Mouse (Mus musculus): ENCODE measurements around the gene Pgam1. TPM values are rescaled to one million over a fixed set of nuclear protein-coding genes. Genes with fewer than 3 reads are reported as not detected.
"Not testable (repeated sequence)": the region's sequence is repeated elsewhere in the genome, so short reads cannot be mapped to it uniquely, and the experiment has no call there.

Pgam1 gene
- 619 and 637 TPM in 2 replicates for polyA plus RNA-seq (2015; fragmentation: Nextera tagmentation; extraction: Ambion mirVana)

DNA sequence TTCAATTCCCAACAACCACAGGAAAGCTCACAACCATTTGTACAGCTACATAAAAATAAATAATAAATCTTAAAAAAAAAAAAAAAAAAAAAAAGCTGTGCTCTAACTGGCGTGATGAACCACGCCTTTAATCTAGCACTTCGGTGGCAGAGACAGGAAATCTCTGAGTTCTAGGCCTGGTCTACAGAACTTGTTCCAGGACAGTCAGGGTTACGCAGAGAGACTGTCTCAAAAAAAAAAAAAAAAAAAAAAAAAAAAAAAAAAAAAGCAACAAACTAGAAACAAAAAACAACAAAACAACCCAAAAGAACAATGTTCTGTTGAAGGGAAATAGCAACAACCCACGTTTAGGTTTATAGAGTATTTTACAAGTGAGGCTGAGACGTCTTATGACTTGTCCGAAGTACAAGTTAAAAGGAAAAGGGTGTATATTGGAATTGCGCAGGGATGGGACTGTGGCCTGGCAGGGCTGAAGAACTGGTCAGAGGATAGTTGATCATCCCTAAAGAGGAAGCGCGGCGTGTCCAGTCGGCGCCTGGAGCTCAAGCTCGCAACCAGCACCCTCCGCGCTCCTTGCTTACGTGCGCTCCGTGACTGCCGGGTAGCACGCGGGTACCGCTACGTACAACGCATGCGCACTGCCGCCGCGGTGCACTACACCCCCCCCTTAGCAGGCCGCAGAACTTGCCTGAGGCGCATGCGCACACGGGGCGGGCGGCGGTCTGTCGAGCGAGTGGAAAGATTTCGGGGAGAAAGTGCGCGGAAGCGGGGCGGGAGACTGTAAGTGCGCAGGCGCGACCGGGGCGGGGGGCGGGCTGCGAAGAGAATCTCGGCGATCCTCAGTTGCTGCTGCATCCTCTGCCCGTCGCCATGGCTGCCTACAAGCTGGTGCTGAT is at the start of gene Pgam1:
Gene Pgam1, plus strand, starts transcription at position 746 of the 896 bp plus-strand sequence.
- Histone ChIP-seq H3K4me3 (ENCODE audit: low read length) (peak within 1 kb of the TSS; percentile 96), H3K4me2 (ENCODE audit: low read length) (peak within 1 kb of the TSS; percentile 84), H3K9me3 (ENCODE audit: control insufficient read depth, low read length) (no peaks in the 10 kb centered on the region), H3K27me3 (replicated peaks; ENCODE audit: control insufficient read depth, insufficient read depth, low read length) (no peaks in the 10 kb centered on the region), H3K9ac (ENCODE audit: low read depth, low read length) (peak within 1 kb of the TSS; percentile 85), H3K4me1 (ENCODE audit: control insufficient read depth, insufficient read depth, low read depth, low read length) (peaks cover 17% of the 10 kb centered on the region), H3K27ac (ENCODE audit: low read depth, low read length) (peak within 1 kb of the TSS; percentile 92), H3K36me3 (ENCODE audit: control insufficient read depth, insufficient read depth, low read length) (peaks cover 3% of the 10 kb centered on the region; the same call in 1 of the 2 replicates)
- WGBS = 5% methylated on average over 51 of the region's 54 CpGs
- peak; percentile 96 for ATAC-seq

- H3K4me3 ChIP-seq (ENCODE audit: low read length) = no peak overlapping the region
- no peak overlapping the region for H3K4me2 ChIP-seq (ENCODE audit: low read length)
- no peak overlapping the region for H3K27ac ChIP-seq (ENCODE audit: low read depth, low read length)
- peaks cover 55% of the 10 kb centered on the region for H3K36me3 ChIP-seq (ENCODE audit: control insufficient read depth, insufficient read depth, low read length)
- 91% methylated on average over 8 of the region's 8 CpGs for WGBS
- no peak overlapping the region for H3K9ac ChIP-seq (ENCODE audit: low read depth, low read length)
- H3K27me3 ChIP-seq (replicated peaks; ENCODE audit: control insufficient read depth, insufficient read depth, low read length) = no peaks in the 10 kb centered on the region
- H3K9me3 ChIP-seq (ENCODE audit: control insufficient read depth, low read length) = no peaks in the 10 kb centered on the region
- ATAC-seq = no peak
- no peaks in the 10 kb centered on the region for H3K4me1 ChIP-seq (ENCODE audit: control insufficient read depth, insufficient read depth, low read depth, low read length)
Measured at GRCm38 (mm10) chr19:41866707-41867106, 45.0 kb upstream of the Pgam1 start.

- Histone ChIP-seq H3K27ac (ENCODE audit: low read depth, low read length) (no peak overlapping the region), H3K4me2 (ENCODE audit: low read length) (no peak overlapping the region)
Measured at GRCm38 (mm10) chr19:41869296-41869695, 42.4 kb upstream of the Pgam1 start.

DNA sequence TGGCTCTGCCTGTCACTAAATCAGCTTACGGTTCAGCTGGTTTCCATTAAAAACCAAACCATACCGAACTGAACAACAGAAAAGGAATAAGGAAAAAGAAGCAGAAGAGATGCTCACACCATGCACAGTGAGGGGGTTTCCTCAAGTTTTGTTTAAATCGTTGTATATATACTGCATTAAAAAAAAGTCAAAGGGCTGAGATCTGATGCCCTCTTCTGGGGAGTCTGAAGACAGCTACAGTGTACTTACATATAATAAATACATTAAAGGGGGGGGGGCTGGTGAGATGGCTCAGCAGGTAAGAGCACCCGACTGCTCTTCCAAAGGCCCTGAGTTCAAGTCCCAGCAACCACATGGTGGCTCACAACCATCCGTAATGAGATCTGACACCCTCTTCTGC is 41.8 kb upstream of the Pgam1 start:
- not testable (repeated sequence) for H3K4me1 ChIP-seq (ENCODE audit: control insufficient read depth, insufficient read depth, low read depth, low read length); H3K9ac ChIP-seq (ENCODE audit: low read depth, low read length); H3K9me3 ChIP-seq (ENCODE audit: control insufficient read depth, low read length); H3K4me3 ChIP-seq (ENCODE audit: low read length); H3K27me3 ChIP-seq (replicated peaks; ENCODE audit: control insufficient read depth, insufficient read depth, low read length); H3K27ac ChIP-seq (ENCODE audit: low read depth, low read length); H3K4me2 ChIP-seq (ENCODE audit: low read length); ATAC-seq
- peaks cover 56% of the 10 kb centered on the region for H3K36me3 ChIP-seq (ENCODE audit: control insufficient read depth, insufficient read depth, low read length)
- WGBS = 81% methylated on average over 5 of the region's 5 CpGs

More at GRCm38 (mm10) chr19:41869296-41869695, 42.4 kb upstream of the Pgam1 start:
- no peak for ATAC-seq
- no peaks in the 10 kb centered on the region for H3K9me3 ChIP-seq (ENCODE audit: control insufficient read depth, low read length)
- WGBS = 92% methylated on average over 5 of the region's 5 CpGs
- H3K9ac ChIP-seq (ENCODE audit: low read depth, low read length) = no peak overlapping the region
- H3K27me3 ChIP-seq (replicated peaks; ENCODE audit: control insufficient read depth, insufficient read depth, low read length) = no peaks in the 10 kb centered on the region
- no peaks in the 10 kb centered on the region for H3K4me1 ChIP-seq (ENCODE audit: control insufficient read depth, insufficient read depth, low read depth, low read length)
- no peak overlapping the region for H3K4me3 ChIP-seq (ENCODE audit: low read length)
- peaks cover 49% of the 10 kb centered on the region for H3K36me3 ChIP-seq (ENCODE audit: control insufficient read depth, insufficient read depth, low read length)

DNA sequence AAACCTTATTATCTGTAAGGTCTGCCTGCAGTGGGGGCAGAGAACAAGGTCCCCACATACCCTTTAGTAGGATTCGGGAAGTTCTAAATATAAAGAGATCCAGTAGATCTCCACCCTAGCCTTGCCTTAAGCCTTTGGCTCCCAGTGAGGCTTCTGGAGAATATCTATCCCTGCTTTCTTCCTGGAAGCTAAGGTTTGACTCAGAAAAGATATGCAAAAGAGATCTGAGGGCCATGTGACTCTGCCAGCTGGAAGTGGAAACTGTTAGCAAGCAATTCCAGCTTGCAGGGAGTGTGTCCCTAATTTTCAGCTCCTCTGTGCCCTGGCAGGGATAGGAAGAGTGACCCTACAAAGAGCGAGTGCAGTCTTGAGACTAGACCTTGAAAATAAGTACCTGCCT is 39.4 kb upstream of the Pgam1 start:
- Histone ChIP-seq H3K36me3 (ENCODE audit: control insufficient read depth, insufficient read depth, low read length) (peaks cover 55% of the 10 kb centered on the region), H3K4me1 (ENCODE audit: control insufficient read depth, insufficient read depth, low read depth, low read length) (no peaks in the 10 kb centered on the region), H3K27me3 (replicated peaks; ENCODE audit: control insufficient read depth, insufficient read depth, low read length) (no peaks in the 10 kb centered on the region), H3K27ac (ENCODE audit: low read depth, low read length) (no peak overlapping the region), H3K9me3 (ENCODE audit: control insufficient read depth, low read length) (no peaks in the 10 kb centered on the region), H3K9ac (ENCODE audit: low read depth, low read length) (no peak overlapping the region), H3K4me3 (ENCODE audit: low read length) (no peak overlapping the region), H3K4me2 (ENCODE audit: low read length) (no peak overlapping the region)
- WGBS = 95% methylated on average over 2 of the region's 2 CpGs
- ATAC-seq = no peak

GRCm38 (mm10) chr19:41874356-41874755 is 37.4 kb upstream of the Pgam1 start:
- H3K9me3 ChIP-seq (ENCODE audit: control insufficient read depth, low read length) = no peaks in the 10 kb centered on the region
- H3K27me3 ChIP-seq (replicated peaks; ENCODE audit: control insufficient read depth, insufficient read depth, low read length) = no peaks in the 10 kb centered on the region
- no peak overlapping the region for H3K4me2 ChIP-seq (ENCODE audit: low read length)
- no peak overlapping the region for H3K9ac ChIP-seq (ENCODE audit: low read depth, low read length)
- H3K4me3 ChIP-seq (ENCODE audit: low read length) = no peak overlapping the region
- H3K36me3 ChIP-seq (ENCODE audit: control insufficient read depth, insufficient read depth, low read length) = peaks cover 47% of the 10 kb centered on the region
- ATAC-seq = no peak
- 89% methylated on average over 14 of the region's 14 CpGs for WGBS
- no peaks in the 10 kb centered on the region for H3K4me1 ChIP-seq (ENCODE audit: control insufficient read depth, insufficient read depth, low read depth, low read length)
- H3K27ac ChIP-seq (ENCODE audit: low read depth, low read length) = no peak overlapping the region

GRCm38 (mm10) chr19:41881842-41882241 is 29.9 kb upstream of the Pgam1 start:
- peaks cover 41% of the 10 kb centered on the region for H3K36me3 ChIP-seq (ENCODE audit: control insufficient read depth, insufficient read depth, low read length)
- H3K9me3 ChIP-seq (ENCODE audit: control insufficient read depth, low read length) = no peaks in the 10 kb centered on the region
- H3K4me2 ChIP-seq (ENCODE audit: low read length) = no peak overlapping the region
- H3K4me3 ChIP-seq (ENCODE audit: low read length) = no peak overlapping the region
- no peak for ATAC-seq
- H3K27ac ChIP-seq (ENCODE audit: low read depth, low read length) = no peak overlapping the region
- WGBS = 92% methylated on average over 4 of the region's 4 CpGs
- H3K27me3 ChIP-seq (replicated peaks; ENCODE audit: control insufficient read depth, insufficient read depth, low read length) = no peaks in the 10 kb centered on the region
- no peak overlapping the region for H3K9ac ChIP-seq (ENCODE audit: low read depth, low read length)
- no peaks in the 10 kb centered on the region for H3K4me1 ChIP-seq (ENCODE audit: control insufficient read depth, insufficient read depth, low read depth, low read length)

GRCm38 (mm10) chr19:41883882-41884281 is 27.8 kb upstream of the Pgam1 start:
- Histone ChIP-seq H3K4me1 (ENCODE audit: control insufficient read depth, insufficient read depth, low read depth, low read length) (no peaks in the 10 kb centered on the region), H3K27me3 (replicated peaks; ENCODE audit: control insufficient read depth, insufficient read depth, low read length) (no peaks in the 10 kb centered on the region), H3K36me3 (ENCODE audit: control insufficient read depth, insufficient read depth, low read length) (peaks cover 46% of the 10 kb centered on the region), H3K9me3 (ENCODE audit: control insufficient read depth, low read length) (no peaks in the 10 kb centered on the region), H3K9ac (ENCODE audit: low read depth, low read length) (no peak overlapping the region), H3K27ac (ENCODE audit: low read depth, low read length) (no peak overlapping the region), H3K4me3 (ENCODE audit: low read length) (no peak overlapping the region), H3K4me2 (ENCODE audit: low read length) (no peak overlapping the region)
- WGBS = 97% methylated on average over 9 of the region's 9 CpGs
- no peak for ATAC-seq

GRCm38 (mm10) chr19:41888191-41888590 is 23.5 kb upstream of the Pgam1 start:
- no peaks in the 10 kb centered on the region for H3K9me3 ChIP-seq (ENCODE audit: control insufficient read depth, low read length)
- H3K4me1 ChIP-seq (ENCODE audit: control insufficient read depth, insufficient read depth, low read depth, low read length) = no peaks in the 10 kb centered on the region
- no peak overlapping the region for H3K4me2 ChIP-seq (ENCODE audit: low read length)
- H3K27me3 ChIP-seq (replicated peaks; ENCODE audit: control insufficient read depth, insufficient read depth, low read length) = no peaks in the 10 kb centered on the region
- ATAC-seq = no peak
- no peak overlapping the region for H3K9ac ChIP-seq (ENCODE audit: low read depth, low read length)
- H3K27ac ChIP-seq (ENCODE audit: low read depth, low read length) = no peak overlapping the region
- no peak overlapping the region for H3K4me3 ChIP-seq (ENCODE audit: low read length)
- peaks cover 36% of the 10 kb centered on the region for H3K36me3 ChIP-seq (ENCODE audit: control insufficient read depth, insufficient read depth, low read length)

Data from hindbrain, embryonic 16.5 days (tissue).